15 mouse cellular contexts compared by ENCODE assay signal in the genomic region with DNA sequence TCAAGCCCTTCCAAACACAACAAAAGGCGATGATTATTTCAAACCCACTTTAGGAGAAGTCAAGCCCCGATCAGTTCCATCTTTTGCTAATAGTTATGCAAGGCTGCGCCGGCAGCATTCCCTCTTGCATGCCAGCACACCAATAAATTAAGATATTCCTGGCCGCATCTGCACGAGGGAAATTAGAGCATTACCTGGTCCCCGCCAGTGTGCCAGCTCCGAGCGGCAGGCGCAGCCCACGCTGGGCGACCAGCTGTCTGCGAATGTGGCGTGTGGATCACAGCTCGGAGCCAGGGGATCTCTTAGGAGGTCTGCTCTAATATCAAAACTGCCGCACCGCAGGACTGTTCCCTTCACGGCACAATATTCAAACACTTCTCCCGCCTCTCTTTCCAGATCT.
A peak's percentile ranks its signal among the peaks of the same experiment; 100 is the strongest.
DNase-seq lines count a peak whose midpoint lies in the region; ATAC-seq and TF ChIP-seq lines count a peak whose summit lies in the region.
"Had no signal": no experiment of that assay in that cellular context is flagged by ENCODE, and none has a peak within 500 bp of the region (broad histone marks: within the 10 kb centered on the region; RNA-seq: fewer than 3 reads in every experiment).

No protein-coding gene starts in this region.

- H3K4me2 ChIP-seq in midbrain, embryonic 12.5 days (replicated peaks): no peak overlapping the region
- H3K4me2 ChIP-seq in midbrain, embryonic 11.5 days: no peak overlapping the region
- no peak overlapping the region for H3K4me2 ChIP-seq in neural tube, embryonic 14.5 days (ENCODE audit: low read depth, low read length)
- H3K4me2 ChIP-seq: lung, embryonic 15.5 days had no signal

- H3K27me3 ChIP-seq in midbrain, embryonic 12.5 days: no peaks in the 10 kb centered on the region
- no peaks in the 10 kb centered on the region for H3K27me3 ChIP-seq in midbrain, embryonic 11.5 days (ENCODE audit: control insufficient read depth, insufficient read depth, low read length)
- H3K27me3 ChIP-seq in neural tube, embryonic 14.5 days (ENCODE audit: control insufficient read depth, insufficient read depth, low read length): no peaks in the 10 kb centered on the region
- H3K27me3 ChIP-seq in heart, adult 2 months (ENCODE audit: control insufficient read depth, insufficient read depth, low read length): no peaks in the 10 kb centered on the region
- H3K27me3 ChIP-seq: CH12.LX; lung, embryonic 15.5 days had no signal

- TF ChIP-seq CTCF in heart, adult 2 months (IDR thresholded peaks at IDR 0.05): no peak

- no peak for TF ChIP-seq EP300 in heart, adult 2 months (IDR thresholded peaks at IDR 0.05; ENCODE audit: insufficient read depth, low read depth, low read length)

- DNase-seq in midbrain, embryonic 11.5 days (ENCODE audit: low spot score, missing footprints): no peak
- DNase-seq in cerebellum, adult 18-20 months: peak; percentile 76 to 78
- DNase-seq in fat pad, adult 2 months (ENCODE audit: extremely low read depth, low read depth, low spot score): peak; percentile 43
- DNase-seq in heart, adult 2 months: no peak
- no peak for DNase-seq in kidney, postnatal 36 days
- DNase-seq: adrenal gland, postnatal 36 days; heart, postnatal 36 days; layer of hippocampus, adult 9-11 months; liver; right cerebral cortex, postnatal 14 days; thymus, adult 18-20 months had no signal

- H3K27ac ChIP-seq in midbrain, embryonic 12.5 days (replicated peaks): 0 out of 2 replicates have a peak overlapping the region, but pooled peaks have one; percentile 56
- no peak overlapping the region for H3K27ac ChIP-seq in midbrain, embryonic 11.5 days (ENCODE audit: low read depth, low read length)
- peak overlapping the region; percentile 58; the same call in 1 of the 2 replicates for H3K27ac ChIP-seq in neural tube, embryonic 14.5 days (ENCODE audit: low read depth, low read length)
- H3K27ac ChIP-seq in heart, adult 2 months: no peak overlapping the region
- H3K27ac ChIP-seq: lung, embryonic 15.5 days had no signal

- WGBS in midbrain, embryonic 12.5 days: 87% methylated on average over 19 of the region's 19 CpGs
- 94% methylated on average over 19 of the region's 19 CpGs for WGBS in midbrain, embryonic 11.5 days
- 31% methylated on average over 19 of the region's 19 CpGs for WGBS in neural tube, embryonic 14.5 days
- WGBS in heart, adult 2 months: 94% methylated on average over 19 of the region's 19 CpGs

- no peak for ATAC-seq in midbrain, embryonic 12.5 days (ENCODE audit: low FRiP score, low read depth)
- no peak for ATAC-seq in midbrain, embryonic 11.5 days (ENCODE audit: low FRiP score)
- ATAC-seq in neural tube, embryonic 14.5 days (ENCODE audit: low read depth): peak; percentile 63; the same call in 1 of the 2 replicates

- H3K4me3 ChIP-seq in midbrain, embryonic 12.5 days: no peak overlapping the region
- H3K4me3 ChIP-seq in midbrain, embryonic 11.5 days (ENCODE audit: low read depth, low read length): no peak overlapping the region
- no peak overlapping the region for H3K4me3 ChIP-seq in neural tube, embryonic 14.5 days (ENCODE audit: low read depth, low read length)
- H3K4me3 ChIP-seq in heart, adult 2 months: no peak overlapping the region
- H3K4me3 ChIP-seq: lung, embryonic 15.5 days had no signal

- peaks cover 66% of the 10 kb centered on the region for H3K4me1 ChIP-seq in midbrain, embryonic 12.5 days
- peaks cover 25% of the 10 kb centered on the region for H3K4me1 ChIP-seq in midbrain, embryonic 11.5 days (ENCODE audit: control insufficient read depth, insufficient read depth, low read length)
- peaks cover 46% of the 10 kb centered on the region for H3K4me1 ChIP-seq in neural tube, embryonic 14.5 days (ENCODE audit: control insufficient read depth, insufficient read depth, low read length)
- H3K4me1 ChIP-seq in heart, adult 2 months (ENCODE audit: control insufficient read depth, insufficient read depth, low read length): no peaks in the 10 kb centered on the region

- no peak for TF ChIP-seq POLR2A in heart, adult 2 months (IDR thresholded peaks at IDR 0.05; ENCODE audit: insufficient read depth, low read depth, low read length)

- H3K36me3 ChIP-seq in midbrain, embryonic 12.5 days: no peaks in the 10 kb centered on the region
- no peaks in the 10 kb centered on the region for H3K36me3 ChIP-seq in midbrain, embryonic 11.5 days (ENCODE audit: control insufficient read depth, insufficient read depth, low read length)
- H3K36me3 ChIP-seq in neural tube, embryonic 14.5 days (ENCODE audit: control insufficient read depth, insufficient read depth, low read length): no peaks in the 10 kb centered on the region
- H3K36me3 ChIP-seq in heart, adult 2 months (ENCODE audit: control insufficient read depth, insufficient read depth, low read length): no peaks in the 10 kb centered on the region
- H3K36me3 ChIP-seq: lung, embryonic 15.5 days had no signal

- no peaks in the 10 kb centered on the region for H3K9me3 ChIP-seq in midbrain, embryonic 12.5 days
- H3K9me3 ChIP-seq in midbrain, embryonic 11.5 days (ENCODE audit: control insufficient read depth, low read length): no peaks in the 10 kb centered on the region
- H3K9me3 ChIP-seq in neural tube, embryonic 14.5 days (ENCODE audit: control insufficient read depth, low read length): no peaks in the 10 kb centered on the region
- H3K9me3 ChIP-seq: lung, embryonic 15.5 days had no signal

- intact Hi-C loops in heart, adult 2 months (cut with DNase I): loop anchor here (10.0 kb wide), 1 partner anchor 147 kb away; no protein-coding TSS in a partner anchor

- H3K9ac ChIP-seq in midbrain, embryonic 12.5 days (replicated peaks): no peak overlapping the region
- no peak overlapping the region for H3K9ac ChIP-seq in midbrain, embryonic 11.5 days (ENCODE audit: low read length)
- no peak overlapping the region for H3K9ac ChIP-seq in neural tube, embryonic 14.5 days (replicated peaks; ENCODE audit: low read depth, low read length)
- no peak overlapping the region for H3K9ac ChIP-seq in heart, adult 2 months (ENCODE audit: low read depth, low read length)
- H3K9ac ChIP-seq: lung, embryonic 15.5 days had no signal

- no peaks in the 10 kb centered on the region for H3K79me2 ChIP-seq in heart, adult 2 months (replicated peaks; ENCODE audit: control insufficient read depth, insufficient read depth, low read length)

Comparison
In these comparisons a context has a peak if more than half of its experiments do, and no peak if none do; other contexts are left out.
1. H3K27ac ChIP-seq: peak in midbrain, embryonic 12.5 days (single experiment) and neural tube, embryonic 14.5 days (single experiment); none in midbrain, embryonic 11.5 days (single experiment) and heart, adult 2 months (single experiment).
2. DNase-seq: peak in cerebellum, adult 18-20 months (2 of 2) and fat pad, adult 2 months (single experiment); none in midbrain, embryonic 11.5 days (single experiment), heart, adult 2 months (0 of 2) and kidney, postnatal 36 days (0 of 2).